Comparison of ENCODE assay signal across 9 mouse cellular contexts in genomic region chr11:120703696-120704454, GRCm38 (mm10). TPM values are rescaled to one million over a fixed set of nuclear protein-coding genes. Genes with fewer than 3 reads are reported as not detected.
A peak's percentile ranks its signal among the peaks of the same experiment; 100 is the strongest.
DNase-seq lines count a peak whose midpoint lies in the region; ATAC-seq and TF ChIP-seq lines count a peak whose summit lies in the region.
"Had no signal": no experiment of that assay in that cellular context is flagged by ENCODE, and none has a peak within 500 bp of the region (broad histone marks: within the 10 kb centered on the region; RNA-seq: fewer than 3 reads in every experiment).

No protein-coding gene starts in this region.

- no peaks in the 10 kb centered on the region for H3K27me3 ChIP-seq in heart, embryonic 12.5 days (replicated peaks)
- no peaks in the 10 kb centered on the region for H3K27me3 ChIP-seq in limb, embryonic 14.5 days (ENCODE audit: control insufficient read depth, insufficient read depth, low read length)
- H3K27me3 ChIP-seq in cerebellum, adult 2 months (ENCODE audit: control insufficient read depth, insufficient read depth, low read length): no peaks in the 10 kb centered on the region

- H3K9me3 ChIP-seq in heart, embryonic 12.5 days (replicated peaks): no peaks in the 10 kb centered on the region
- no peaks in the 10 kb centered on the region for H3K9me3 ChIP-seq in limb, embryonic 14.5 days (ENCODE audit: control insufficient read depth, low read length)

- peak overlapping the region; percentile 37 for H3K4me2 ChIP-seq in heart, embryonic 12.5 days
- 0 out of 2 replicates have a peak overlapping the region, but pooled peaks have one; percentile 13 for H3K4me2 ChIP-seq in limb, embryonic 14.5 days (replicated peaks; ENCODE audit: low read depth, low read length, severe bottlenecking)

- peaks cover 38% of the 10 kb centered on the region for H3K36me3 ChIP-seq in heart, embryonic 12.5 days
- H3K36me3 ChIP-seq in limb, embryonic 14.5 days (ENCODE audit: control insufficient read depth, insufficient read depth, low read length): peaks cover 52% of the 10 kb centered on the region

- peaks cover 64% of the 10 kb centered on the region for H3K4me1 ChIP-seq in heart, embryonic 12.5 days (replicated peaks)
- H3K4me1 ChIP-seq in cortical plate, adult 2 months (ENCODE audit: control insufficient read depth, insufficient read depth, low read length): no peaks in the 10 kb centered on the region
- H3K4me1 ChIP-seq in limb, embryonic 14.5 days (ENCODE audit: control insufficient read depth, insufficient read depth, low read length): peaks cover 31% of the 10 kb centered on the region
- peaks cover 7% of the 10 kb centered on the region for H3K4me1 ChIP-seq in cerebellum, adult 2 months (ENCODE audit: control insufficient read depth, insufficient read depth, low read length)

- no peak for ATAC-seq in heart, embryonic 12.5 days (ENCODE audit: insufficient number of reproducible peaks, low FRiP score)
- no peak for ATAC-seq in limb, embryonic 14.5 days (ENCODE audit: low FRiP score, low read depth)
- ATAC-seq in frontal cortex, adult (ENCODE audit: low TSS enrichment): no peak
- no peak for ATAC-seq in erythroid progenitor cell, adult 5-6 weeks (replicated peaks; ENCODE audit: low FRiP score, poor library complexity, severe bottlenecking)

- H3K27ac ChIP-seq in heart, embryonic 12.5 days (ENCODE audit: poor library complexity, severe bottlenecking): peak overlapping the region; percentile 83
- peak overlapping the region; percentile 35; the same call in 1 of the 2 replicates for H3K27ac ChIP-seq in cortical plate, adult 2 months (ENCODE audit: insufficient read depth, low read length)
- H3K27ac ChIP-seq in limb, embryonic 14.5 days (replicated peaks; ENCODE audit: low read depth, low read length): peak overlapping the region; percentile 40; the same call in 1 of the 2 replicates
- no peak overlapping the region for H3K27ac ChIP-seq in cerebellum, adult 2 months (ENCODE audit: insufficient read depth, low read length)

- peak overlapping the region; percentile 41; the same call in 1 of the 2 replicates for H3K9ac ChIP-seq in heart, embryonic 12.5 days
- H3K9ac ChIP-seq in limb, embryonic 14.5 days (ENCODE audit: low read depth, low read length, severe bottlenecking): peak overlapping the region; percentile 28; the same call in 1 of the 2 replicates

- no peak overlapping the region for H3K4me3 ChIP-seq in heart, embryonic 12.5 days
- no peak overlapping the region for H3K4me3 ChIP-seq in cortical plate, adult 2 months (ENCODE audit: insufficient read depth, low read length)
- H3K4me3 ChIP-seq in limb, embryonic 14.5 days (replicated peaks; ENCODE audit: low read length): no peak overlapping the region
- no peak overlapping the region for H3K4me3 ChIP-seq in cerebellum, adult 2 months (replicated peaks; ENCODE audit: insufficient read depth, low read depth, low read length)

- no peak for TF ChIP-seq POLR2A in cortical plate, adult 2 months (IDR thresholded peaks at IDR 0.05; ENCODE audit: extremely low read depth, insufficient read depth, low read length)
- TF ChIP-seq POLR2A in limb, embryonic 14.5 days (IDR thresholded peaks at IDR 0.05; ENCODE audit: borderline replicate concordance, extremely low read depth, insufficient read depth, insufficient read length): no peak
- no peak for TF ChIP-seq POLR2A in cerebellum, adult 2 months (IDR thresholded peaks at IDR 0.05; ENCODE audit: borderline replicate concordance, insufficient read depth, low read length)

- 41% methylated on average over 15 of the region's 15 CpGs for WGBS in heart, embryonic 12.5 days
- WGBS in limb, embryonic 14.5 days: 25% methylated on average over 14 of the region's 15 CpGs
- WGBS in cerebellum, adult 2 months: 46% methylated on average over 15 of the region's 15 CpGs

- no peak for DNase-seq in heart, adult 8-10 months (ENCODE audit: low spot score)
- DNase-seq in 3T3-L1 (ENCODE audit: low read depth, low spot score): peak; percentile 84
- DNase-seq in limb, embryonic 14.5 days (ENCODE audit: low spot score): no peak
- DNase-seq in cerebellum, adult 2 months: no peak
- DNase-seq: kidney, postnatal 25 days had no signal

- no peak for TF ChIP-seq CTCF in cortical plate, adult 2 months (IDR thresholded peaks at IDR 0.05; ENCODE audit: extremely low read depth, insufficient read depth, low read length)
- TF ChIP-seq CTCF in cerebellum, adult 2 months (IDR thresholded peaks at IDR 0.05; ENCODE audit: borderline replicate concordance, insufficient read depth, low read depth, low read length): no peak

RNA-seq across cellular contexts. Expression of gene Cenpx, which starts 9.7 kb away (rescaled TPM):
- polyA plus RNA-seq in heart, embryonic 12.5 days (2016; fragmentation: Nextera tagmentation; extraction: Ambion mirVana): 117 and 119 TPM in 2 replicates
- 10 to 100 TPM; 33.2 to 42.8 (median 39.6) TPM for total RNA-seq in heart, adult 8-10 months (2022)
- 36.2 and 40.2 TPM in 2 replicates for polyA plus RNA-seq in cortical plate, adult 2 months (2012; rRNA removed)
- polyA plus RNA-seq in limb, embryonic 14.5 days (2012; rRNA removed): 101 and 107 TPM in 2 replicates
- 159 and 161 TPM in 2 replicates for polyA plus RNA-seq in limb, embryonic 14.5 days (2014; fragmentation: Nextera tagmentation; extraction: Ambion mirVana)
- polyA plus RNA-seq in cerebellum, adult 2 months (2012; rRNA removed): 40.1 and 43.0 TPM in 2 replicates
- 7.1 and 35.3 TPM in 2 replicates for total RNA-seq in erythroid progenitor cell, adult 5-6 weeks (2015; ENCODE audit: low replicate concordance)
- 15.0 and 21.2 TPM in 2 replicates for total RNA-seq in erythroid progenitor cell, adult 5-6 weeks (2017; ENCODE audit: low replicate concordance)

RNA-seq across cellular contexts. Expression of gene Lrrc45, which starts 9.8 kb away (rescaled TPM):
- 35.2 and 37.0 TPM in 2 replicates for polyA plus RNA-seq in heart, embryonic 12.5 days (2016; fragmentation: Nextera tagmentation; extraction: Ambion mirVana)
- total RNA-seq in heart, adult 8-10 months (2022): 1 to 10 TPM; 2.9 to 6.0 (median 4.6) TPM
- 114 and 137 TPM in 2 replicates for polyA plus RNA-seq in cortical plate, adult 2 months (2012; rRNA removed)
- polyA plus RNA-seq in limb, embryonic 14.5 days (2012; rRNA removed): 91.3 and 98.3 TPM in 2 replicates
- polyA plus RNA-seq in limb, embryonic 14.5 days (2014; fragmentation: Nextera tagmentation; extraction: Ambion mirVana): 48.1 and 51.7 TPM in 2 replicates
- 86.6 and 96.0 TPM in 2 replicates for polyA plus RNA-seq in cerebellum, adult 2 months (2012; rRNA removed)
- 3.4 and 6.1 TPM in 2 replicates for total RNA-seq in erythroid progenitor cell, adult 5-6 weeks (2015; ENCODE audit: low replicate concordance)
- 12.3 and 12.9 TPM in 2 replicates for total RNA-seq in erythroid progenitor cell, adult 5-6 weeks (2017; ENCODE audit: low replicate concordance)

RNA-seq across cellular contexts. Expression of gene Rac3, which starts 17.4 kb away (rescaled TPM):
- 7.6 and 8.4 TPM in 2 replicates for polyA plus RNA-seq in heart, embryonic 12.5 days (2016; fragmentation: Nextera tagmentation; extraction: Ambion mirVana)
- 1 to 10 TPM in 2 of 4 experiments, under 1 TPM in 2; 0.69 to 2.0 (median 1.4) TPM for total RNA-seq in heart, adult 8-10 months (2022)
- 60.4 and 72.2 TPM in 2 replicates for polyA plus RNA-seq in cortical plate, adult 2 months (2012; rRNA removed)
- polyA plus RNA-seq in limb, embryonic 14.5 days (2012; rRNA removed): 90.1 and 95.1 TPM in 2 replicates
- polyA plus RNA-seq in limb, embryonic 14.5 days (2014; fragmentation: Nextera tagmentation; extraction: Ambion mirVana): 14.1 and 18.3 TPM in 2 replicates
- 66.1 and 67.0 TPM in 2 replicates for polyA plus RNA-seq in cerebellum, adult 2 months (2012; rRNA removed)
- not detected in 2 replicates for total RNA-seq in erythroid progenitor cell, adult 5-6 weeks (2015; ENCODE audit: low replicate concordance)
- 1.3 and 3.5 TPM in 2 replicates for total RNA-seq in erythroid progenitor cell, adult 5-6 weeks (2017; ENCODE audit: low replicate concordance)

RNA-seq across cellular contexts. Expression of gene Dcxr, which starts 23.2 kb away (rescaled TPM):
- polyA plus RNA-seq in heart, embryonic 12.5 days (2016; fragmentation: Nextera tagmentation; extraction: Ambion mirVana): 4.3 and 5.4 TPM in 2 replicates
- total RNA-seq in heart, adult 8-10 months (2022): 10 to 100 TPM; 12.6 to 20.8 (median 16.1) TPM
- 20.5 and 21.3 TPM in 2 replicates for polyA plus RNA-seq in cortical plate, adult 2 months (2012; rRNA removed)
- 18.5 and 21.4 TPM in 2 replicates for polyA plus RNA-seq in limb, embryonic 14.5 days (2012; rRNA removed)
- 21.8 and 26.2 TPM in 2 replicates for polyA plus RNA-seq in limb, embryonic 14.5 days (2014; fragmentation: Nextera tagmentation; extraction: Ambion mirVana)
- polyA plus RNA-seq in cerebellum, adult 2 months (2012; rRNA removed): 36.4 and 36.5 TPM in 2 replicates
- 3.6 TPM in 1 of 2 replicates, not detected in the other for total RNA-seq in erythroid progenitor cell, adult 5-6 weeks (2015; ENCODE audit: low replicate concordance)
- 7.2 TPM in 1 of 2 replicates, not detected in the other for total RNA-seq in erythroid progenitor cell, adult 5-6 weeks (2017; ENCODE audit: low replicate concordance)

RNA-seq across cellular contexts. Expression of gene Cbr2, which starts 28.0 kb away (rescaled TPM):
- polyA plus RNA-seq in heart, embryonic 12.5 days (2016; fragmentation: Nextera tagmentation; extraction: Ambion mirVana): 1.1 and 1.9 TPM in 2 replicates
- 10 to 100 TPM in 3 of 4 experiments, 1 to 10 TPM in 1; 9.3 to 24.0 (median 12.9) TPM for total RNA-seq in heart, adult 8-10 months (2022)
- polyA plus RNA-seq in cortical plate, adult 2 months (2012; rRNA removed): 4.6 and 4.9 TPM in 2 replicates
- polyA plus RNA-seq in limb, embryonic 14.5 days (2012; rRNA removed): 11.9 and 19.6 TPM in 2 replicates
- polyA plus RNA-seq in limb, embryonic 14.5 days (2014; fragmentation: Nextera tagmentation; extraction: Ambion mirVana): 7.3 and 10.8 TPM in 2 replicates
- 1.9 and 3.1 TPM in 2 replicates for polyA plus RNA-seq in cerebellum, adult 2 months (2012; rRNA removed)
- 21.8 and 23.4 TPM in 2 replicates for total RNA-seq in erythroid progenitor cell, adult 5-6 weeks (2015; ENCODE audit: low replicate concordance)
- not detected in 2 replicates for total RNA-seq in erythroid progenitor cell, adult 5-6 weeks (2017; ENCODE audit: low replicate concordance)
